Mouse (Mus musculus) cortical plate, adult 2 months (tissue): ENCODE data around the gene Helq.

ENCODE experiments used
- CTCF ChIP-seq: fragments of 200-500 bp; IDR thresholded peaks from 2 replicates; pipeline ENCODE4 v1.5.1; 2011; ENCODE audit warnings: mild to moderate bottlenecking, control low read depth, low read length; ENCODE audit not compliant: insufficient read depth; ENCODE audit errors: extremely low read depth
- POLR2A ChIP-seq: fragments of 200-500 bp; IDR thresholded peaks from 2 replicates; pipeline ENCODE4 v1.6.1; 2011; ENCODE audit warnings: mild to moderate bottlenecking, low read length, control low read depth; ENCODE audit not compliant: insufficient read depth; ENCODE audit errors: extremely low read depth

- TF ChIP-seq CTCF (no peak), POLR2A (no peak)
These were observed 72.4 kb downstream of the Helq start for GRCm38 (mm10) chr5:100726001-100726400.
